Mouse (Mus musculus) lung, postnatal 10 days (tissue): ENCODE data around the gene 0610010K14Rik.
A peak's percentile ranks its signal among the peaks of the same experiment; 100 is the strongest.

ENCODE experiments used
- DNase-seq: peaks from one replicate; pipeline ENCODE4 v3.0.0; 2021

0610010K14Rik gene

DNA sequence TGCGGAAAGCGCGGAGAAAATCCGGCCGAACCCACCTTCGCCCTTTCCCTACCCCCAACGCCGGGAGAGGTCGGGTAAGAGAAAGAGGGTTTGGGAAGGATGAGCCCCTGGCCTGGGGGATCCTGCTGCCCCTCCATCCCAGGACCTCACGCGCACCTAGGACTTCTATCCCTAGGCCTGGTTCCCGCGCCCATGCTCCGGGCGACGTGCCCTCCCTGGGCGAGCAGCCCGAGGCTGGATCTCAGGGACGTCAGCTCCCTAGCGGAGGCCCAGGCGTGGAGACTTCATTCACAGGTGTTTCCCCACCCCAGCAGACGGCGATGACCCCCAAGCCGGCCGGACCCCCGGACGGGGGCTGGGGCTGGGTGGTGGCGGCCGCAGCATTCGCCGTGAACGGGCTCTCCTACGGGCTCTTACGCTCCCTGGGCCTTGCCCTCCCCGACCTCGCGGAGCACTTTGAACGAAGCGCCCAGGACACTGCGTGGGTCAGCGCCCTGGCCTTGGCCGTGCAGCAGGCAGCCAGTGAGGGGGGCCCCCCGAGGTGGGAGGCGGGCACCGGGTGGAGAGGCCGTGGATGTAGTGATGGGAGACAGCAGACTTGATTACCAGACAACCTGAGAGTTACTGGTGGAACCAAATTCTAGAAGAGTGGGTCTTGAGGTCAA is 23.4 kb downstream of the 0610010K14Rik start:
- DNase-seq: no peak

DNA sequence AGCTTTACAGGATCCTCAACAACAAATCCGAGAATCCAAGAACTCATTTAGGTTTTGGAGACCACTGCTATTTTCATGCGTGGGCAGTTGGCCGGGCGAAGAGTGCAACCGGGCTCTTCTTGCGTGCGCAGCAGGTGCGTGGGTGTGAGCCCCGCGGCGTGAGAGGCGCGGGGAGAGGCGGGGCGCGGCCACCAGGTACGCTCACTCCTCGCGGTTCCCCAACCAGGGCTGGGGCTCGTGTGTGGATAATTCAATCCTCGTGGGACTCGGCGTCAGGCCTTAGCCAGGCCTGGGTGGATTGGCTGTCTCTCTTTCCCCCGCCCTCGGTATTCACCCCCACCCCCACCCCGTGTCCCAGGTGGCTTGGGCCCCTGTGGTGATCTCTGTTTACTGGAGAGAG is 24.0 kb downstream of the 0610010K14Rik start:
- DNase-seq: no peak

DNA sequence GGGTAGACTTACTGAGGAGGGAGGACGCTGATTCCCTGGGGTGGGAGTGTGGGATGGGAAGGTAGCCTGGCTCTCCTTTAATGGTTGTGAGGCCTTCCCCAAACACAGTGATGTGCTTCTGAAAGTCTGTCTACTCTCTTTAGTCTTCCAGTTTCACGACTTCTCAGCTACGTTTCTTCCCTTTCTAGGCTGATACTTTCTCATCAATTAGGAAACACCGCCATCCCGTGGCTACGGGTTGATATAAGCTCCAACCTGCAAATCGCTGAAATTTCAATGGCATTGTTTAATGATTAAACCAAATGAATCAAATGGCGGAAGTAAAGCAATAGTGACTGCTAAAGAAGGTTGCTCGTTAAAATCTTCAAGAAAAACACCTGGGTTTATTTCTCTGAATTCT is 24.8 kb downstream of the 0610010K14Rik start:
- DNase-seq: peak; percentile 86

DNA sequence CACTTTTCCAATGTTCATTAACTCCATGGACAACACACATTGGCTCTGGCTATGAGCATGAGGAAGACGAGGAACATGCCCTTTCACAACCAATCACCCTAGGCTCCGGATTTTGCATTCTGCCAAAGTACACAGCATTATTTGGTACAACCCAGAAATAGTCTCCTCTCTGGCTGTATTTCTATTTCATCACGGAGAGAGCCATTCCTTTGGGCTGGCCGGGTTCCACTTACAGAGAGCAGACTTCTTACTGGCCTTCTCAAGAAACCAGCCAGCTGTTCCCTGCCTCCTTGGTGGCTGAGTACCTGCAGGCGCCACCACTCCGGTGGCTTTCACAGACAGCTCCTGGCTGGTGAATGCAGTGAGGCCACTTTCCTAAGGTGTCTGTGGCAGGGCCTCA is 25.3 kb downstream of the 0610010K14Rik start, which contains the start of gene Slc16a11:
Gene Slc16a11 (plus strand): TSS at position 330 of the 400 bp plus-strand sequence.
- no peak for DNase-seq

DNA sequence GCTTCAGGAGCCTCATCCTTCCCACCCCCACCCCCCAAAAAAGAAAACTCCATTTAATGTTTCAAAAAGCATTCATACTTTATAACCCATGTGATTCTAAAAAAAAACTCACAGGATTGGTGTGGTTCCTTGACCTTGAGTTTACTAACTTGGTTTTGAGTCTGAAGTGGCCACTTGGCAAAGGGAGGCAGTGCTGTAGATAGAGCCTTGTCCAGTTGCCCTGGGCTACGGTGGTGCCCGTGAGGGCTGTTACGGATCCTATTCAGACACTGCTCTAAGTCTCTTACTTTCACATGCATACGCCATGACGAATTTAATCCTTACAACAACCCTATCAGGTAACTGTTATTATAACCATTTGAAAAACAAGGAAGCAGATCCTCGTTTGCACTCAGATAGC is 25.7 kb downstream of the 0610010K14Rik start:
- no peak for DNase-seq

DNA sequence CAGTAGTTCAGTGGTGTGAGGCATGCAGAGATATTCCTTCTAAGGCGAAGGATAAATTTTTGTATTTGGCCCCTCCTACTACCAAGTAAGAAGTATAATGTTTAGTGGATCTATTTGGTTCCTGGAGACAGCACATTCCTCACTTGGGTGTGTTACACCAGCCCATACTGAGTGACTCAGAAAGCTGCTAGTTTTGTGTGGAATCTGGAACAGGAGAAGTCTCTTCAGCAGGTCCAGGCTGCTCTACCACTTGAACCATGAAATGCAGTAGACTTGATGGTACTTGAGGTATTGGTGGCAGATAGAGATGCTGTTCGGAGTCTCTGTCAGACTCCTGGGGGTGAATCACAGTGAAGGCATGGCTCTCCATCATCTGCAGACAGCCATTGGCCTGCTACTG is 27.0 kb downstream of the 0610010K14Rik start:
- no peak for DNase-seq

DNA sequence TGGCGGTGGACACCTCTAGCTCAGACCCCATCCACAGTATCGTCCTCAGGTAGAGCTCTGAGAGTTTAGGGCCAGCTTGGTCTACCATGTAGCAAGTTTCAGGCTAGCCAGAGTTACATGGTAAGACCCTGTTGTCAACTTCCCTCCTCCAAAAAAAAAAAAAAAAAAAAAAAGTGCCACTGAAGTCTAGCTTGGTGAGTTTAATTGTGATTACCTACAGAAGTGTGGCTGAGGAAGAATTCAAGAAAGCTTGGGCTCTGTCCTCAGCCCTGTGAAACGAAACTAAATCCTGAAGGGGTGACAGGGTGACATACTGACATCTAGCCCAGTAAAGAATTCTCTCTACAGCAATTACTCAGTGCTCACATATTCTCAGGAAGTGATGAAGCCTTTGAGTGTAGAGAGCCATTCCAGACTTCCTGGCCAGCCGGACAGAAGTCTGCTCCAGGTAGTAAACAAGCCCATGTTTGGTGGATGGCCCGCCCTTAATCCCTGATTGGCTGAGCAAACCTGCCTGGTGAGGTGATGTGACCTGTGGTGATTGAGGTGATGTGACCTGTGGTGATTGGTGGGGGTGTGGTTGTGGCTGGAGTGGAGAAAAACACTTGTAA is 28.8 kb downstream of the 0610010K14Rik start:
- no peak for DNase-seq

DNA sequence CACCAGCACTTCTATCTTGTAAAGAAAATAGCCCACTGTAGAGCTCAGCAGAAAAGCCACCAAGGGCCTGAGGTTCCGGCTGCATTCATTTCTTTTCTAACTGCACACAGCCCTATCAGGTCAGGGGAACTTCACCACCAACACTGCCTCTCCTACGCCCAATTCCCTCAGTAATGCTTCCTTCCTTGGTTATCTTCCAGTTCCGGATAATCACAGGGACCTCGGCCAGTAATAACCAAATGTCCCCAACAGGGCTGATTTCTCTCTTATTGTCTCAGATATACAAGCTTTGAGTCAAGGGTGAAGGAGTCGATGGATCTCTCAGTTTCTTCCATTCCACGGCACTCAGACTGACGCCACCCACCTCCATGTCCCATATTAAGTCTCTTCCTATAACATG is 30.4 kb downstream of the 0610010K14Rik start:
- DNase-seq: no peak

DNA sequence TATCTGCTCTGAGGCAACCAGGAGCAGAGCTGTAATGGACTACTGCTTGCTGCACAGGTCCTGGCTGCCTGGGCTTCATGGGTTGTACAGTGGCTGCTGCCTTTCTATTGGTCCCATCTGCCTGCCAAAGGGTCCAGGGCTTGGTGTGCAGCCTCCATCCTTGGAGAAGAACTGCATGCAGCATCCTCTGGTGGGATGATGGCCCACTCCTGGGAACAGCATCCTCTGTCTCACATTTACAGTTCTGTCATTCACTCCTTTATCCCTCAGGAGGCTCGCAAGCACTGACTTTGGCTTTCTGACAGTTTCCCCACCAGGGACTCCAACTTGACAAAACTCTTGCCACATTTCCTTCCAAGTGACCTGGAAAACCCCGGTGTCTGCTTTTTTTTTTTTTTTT is 30.9 kb downstream of the 0610010K14Rik start:
- no peak for DNase-seq

DNA sequence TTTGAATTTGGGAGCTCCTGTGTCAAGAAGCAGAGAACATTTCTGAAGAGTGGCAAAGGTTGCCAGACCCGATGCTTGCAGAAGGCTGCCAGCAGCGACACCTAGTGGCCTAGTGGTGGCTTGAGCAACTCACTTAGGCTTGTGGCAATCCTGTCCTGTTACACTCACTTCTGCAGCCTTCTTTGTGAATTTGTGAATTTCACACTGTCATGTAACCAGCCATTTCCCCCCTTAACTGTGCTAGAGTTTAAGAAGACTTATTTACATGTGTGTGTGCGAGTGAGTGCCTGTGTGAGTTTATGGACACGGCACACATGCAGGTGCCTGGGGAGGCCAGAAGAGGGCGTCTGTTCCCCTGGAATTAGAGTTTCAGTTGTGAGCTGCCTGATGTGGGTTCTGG is 36.0 kb downstream of the 0610010K14Rik start:
- peak; percentile 91 for DNase-seq

DNA sequence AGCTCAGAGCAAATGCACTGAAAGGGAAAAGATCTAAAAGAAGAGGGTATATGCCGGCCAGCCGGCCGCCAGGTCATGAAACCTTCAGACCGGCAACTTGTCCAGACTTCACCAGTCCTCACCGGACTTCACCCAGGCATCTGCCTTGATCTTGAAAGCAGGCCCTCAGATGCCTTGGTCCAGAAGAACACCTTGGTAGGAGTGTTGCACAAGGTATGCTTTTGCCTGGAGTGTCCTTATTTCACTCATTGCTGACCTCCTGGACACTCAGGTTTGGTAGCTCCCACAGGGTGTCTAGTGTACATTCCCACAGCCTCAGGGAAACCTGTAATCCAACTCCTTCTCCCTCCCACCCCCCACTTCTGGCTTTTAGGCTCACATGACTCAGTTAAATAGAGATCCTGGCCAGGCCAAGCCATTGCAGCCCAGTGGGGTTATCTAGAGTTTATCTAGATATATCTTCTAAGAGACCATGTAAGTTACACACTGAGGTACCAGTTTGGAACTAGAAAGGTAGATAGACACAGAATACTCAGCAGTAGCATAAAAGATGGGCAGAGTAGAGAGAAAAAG is 37.6 kb downstream of the 0610010K14Rik start:
- DNase-seq: no peak

DNA sequence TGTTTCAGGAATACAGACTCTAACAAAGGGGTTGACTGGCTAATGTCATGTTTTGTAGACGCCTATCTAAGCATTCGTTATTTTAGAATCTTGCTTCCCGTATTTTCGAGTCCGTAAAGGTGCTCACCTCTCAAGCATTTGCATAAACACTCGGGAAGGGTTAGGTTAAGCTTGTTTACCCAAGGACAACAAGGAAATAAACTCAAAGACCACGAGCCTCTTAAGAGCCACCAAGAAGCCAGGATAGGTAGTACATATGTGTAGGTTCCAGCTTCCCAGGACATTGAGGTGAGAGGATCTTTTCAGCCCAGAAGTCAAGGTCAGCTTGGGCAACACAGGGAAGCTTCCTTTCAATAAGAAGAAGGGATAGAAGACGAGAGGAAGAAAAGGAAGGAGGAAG is 38.6 kb downstream of the 0610010K14Rik start:
- no peak for DNase-seq

DNA sequence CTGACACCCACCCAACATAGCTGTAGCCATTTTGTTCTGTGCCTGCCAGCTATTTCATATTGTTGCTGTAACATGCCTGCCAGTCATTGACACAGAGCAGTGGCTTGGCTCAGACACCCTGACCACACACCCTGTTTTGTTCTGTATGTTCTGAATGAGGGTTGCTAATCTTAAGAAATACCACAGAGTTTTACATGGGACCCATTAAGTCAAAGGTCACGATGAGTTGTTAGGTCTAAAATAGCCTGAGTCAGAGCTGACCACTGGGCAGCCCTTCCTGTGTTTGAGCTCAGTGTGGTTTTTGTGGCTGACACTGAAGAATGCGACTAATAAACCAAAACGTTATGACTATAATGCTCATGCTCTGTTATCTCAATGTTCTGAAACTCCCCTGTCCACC is 39.4 kb downstream of the 0610010K14Rik start:
- DNase-seq: no peak

DNA sequence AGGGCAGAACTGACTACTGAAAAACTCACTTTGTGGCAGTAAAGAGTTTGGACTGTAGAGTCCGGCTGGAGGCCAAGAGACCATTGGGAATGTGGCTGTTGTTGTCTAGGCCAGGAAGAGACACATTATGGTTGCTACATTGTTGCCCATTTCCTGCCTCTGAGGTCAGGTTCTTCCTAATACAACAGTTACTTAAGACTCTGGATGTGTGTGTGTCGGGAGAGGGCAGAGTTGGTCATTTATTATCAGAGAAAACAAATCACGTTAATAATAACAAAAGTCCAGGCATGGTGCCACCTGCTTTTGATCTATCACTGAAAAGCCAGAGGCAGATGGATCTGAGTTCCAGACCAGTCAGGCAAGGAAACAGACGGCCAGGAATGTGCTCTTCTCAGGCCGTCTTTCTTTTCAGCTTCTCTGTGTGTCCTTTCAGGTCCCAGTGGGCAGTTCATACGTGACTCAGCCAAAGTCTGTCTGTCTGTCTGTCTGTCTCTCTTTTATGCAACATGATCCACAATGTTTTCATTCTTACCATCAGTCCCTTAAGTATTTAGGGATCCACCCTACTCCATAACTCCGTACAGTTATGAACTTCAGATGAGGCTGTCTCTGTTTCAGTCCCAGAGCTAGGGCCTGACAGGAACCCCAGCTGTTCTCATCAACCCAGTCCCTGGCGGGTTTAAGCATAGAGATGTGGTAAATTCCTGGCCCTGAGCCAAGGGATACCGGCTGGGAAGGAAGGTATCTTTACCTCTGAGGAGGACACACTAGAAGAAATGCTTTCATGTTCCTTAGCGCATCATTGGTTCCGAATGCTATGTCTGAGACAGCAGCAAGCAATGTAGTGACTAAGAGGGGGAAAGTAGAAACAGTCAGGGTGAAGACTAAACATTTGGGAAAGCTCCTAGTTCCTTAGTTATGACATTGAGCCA is 44.1 kb downstream of the 0610010K14Rik start:
- peak; percentile 79 for DNase-seq

DNA sequence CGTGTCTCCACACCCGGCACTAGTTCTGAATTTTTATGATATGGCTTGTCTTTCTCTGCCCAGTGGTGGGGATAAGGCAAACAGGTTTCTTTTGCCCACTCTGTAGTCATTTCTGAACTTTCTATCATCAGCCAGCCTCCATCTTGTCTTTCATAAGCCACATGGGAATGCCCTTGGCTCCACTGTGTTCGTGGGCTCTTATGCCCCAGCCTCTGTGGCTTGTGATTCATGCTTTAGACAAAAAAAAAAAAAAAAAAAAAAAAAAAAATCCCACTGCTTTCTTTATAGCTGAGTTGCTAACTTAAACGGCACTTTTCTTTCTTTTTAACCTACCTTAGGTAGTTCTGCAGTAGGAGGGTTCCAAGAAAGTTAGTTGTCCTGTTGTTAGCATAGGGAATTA is 45.6 kb downstream of the 0610010K14Rik start:
- DNase-seq: no peak

DNA sequence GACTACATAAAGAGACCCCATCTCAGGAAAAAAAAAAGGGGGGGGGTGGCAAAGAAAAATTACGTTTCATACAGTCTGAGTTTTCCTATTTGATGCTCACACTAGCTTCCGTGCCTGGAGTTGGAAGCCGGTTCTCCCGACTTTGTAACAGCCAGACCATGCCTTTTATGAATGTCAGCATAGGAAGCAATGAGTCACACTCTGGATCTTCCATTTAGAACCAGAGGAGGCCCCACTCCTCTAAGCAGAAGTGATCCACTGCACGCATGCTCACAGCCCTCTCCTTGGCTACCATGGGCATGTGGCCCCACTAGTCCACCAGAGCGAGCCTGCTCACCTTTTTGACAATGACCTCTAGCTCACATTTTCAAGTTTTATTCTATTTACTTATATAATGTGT is 46.5 kb downstream of the 0610010K14Rik start:
- DNase-seq: no peak

DNA sequence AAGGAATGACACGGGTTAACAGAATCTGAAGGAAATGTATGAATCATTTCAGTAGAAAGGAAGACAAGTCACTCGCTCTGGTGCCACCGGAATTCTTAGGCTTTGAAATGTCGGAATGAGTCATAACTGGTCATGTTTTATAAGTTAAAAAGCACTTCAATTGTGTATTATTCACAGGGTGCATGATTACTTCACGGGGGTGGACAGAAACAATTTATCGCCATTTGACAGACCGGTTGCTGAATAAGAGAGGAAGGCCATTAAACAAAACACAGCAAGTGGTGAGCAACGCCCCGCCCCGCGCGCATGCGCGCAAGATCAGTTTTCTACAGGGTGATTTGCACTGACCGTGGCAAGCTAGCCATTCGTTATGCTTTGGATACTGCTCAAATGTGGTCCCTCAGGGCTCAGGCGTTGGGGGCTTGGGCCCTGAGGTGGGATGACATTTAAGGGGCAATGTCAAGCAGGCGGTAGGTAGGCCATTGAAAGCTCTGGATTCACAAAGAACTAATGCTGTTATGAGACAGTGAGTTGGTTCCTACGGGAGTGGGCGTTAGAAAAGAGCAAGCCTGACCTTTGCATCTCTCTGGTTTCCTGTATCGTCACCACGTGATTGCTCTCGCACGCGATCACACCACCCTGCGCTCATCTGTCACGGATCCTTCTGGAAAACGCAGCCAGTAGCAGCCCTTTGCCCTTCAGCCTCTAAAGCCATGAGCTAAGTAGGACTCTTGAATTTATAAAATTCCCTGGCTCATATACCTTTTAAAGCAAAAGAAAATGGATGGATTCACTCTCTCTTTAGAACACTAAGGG is 48.2 kb downstream of the 0610010K14Rik start:
- DNase-seq: peak; percentile 14
